Mouse (Mus musculus) embryonic facial prominence, embryonic 12.5 days (tissue): ENCODE results near the gene Erp27. TPM values are rescaled to one million over a fixed set of nuclear protein-coding genes. Genes with fewer than 3 reads are reported as not detected.

Source experiments
- ATAC-seq: fragments of 200-750 bp; cut with Nextera tagmentation; 2 replicates; pipeline ENCODE4 v1.8.0; 2017; ENCODE audit not compliant: insufficient number of reproducible peaks, insufficient read depth, low FRiP score, low TSS enrichment
- H3K27ac ChIP-seq: fragments of 300-500 bp; sonication (generic); 2 replicates; pipeline ENCODE4 v1.5.1; 2016; ENCODE audit warnings: mild to moderate bottlenecking
- H3K27me3 ChIP-seq: fragments of 300-500 bp; sonication (generic); 2 replicates; pipeline ENCODE4 v1.6.1; 2016; ENCODE audit warnings: mild to moderate bottlenecking, moderate library complexity
- H3K36me3 ChIP-seq: fragments of 300-500 bp; sonication (generic); 2 replicates; pipeline ENCODE4 v1.6.1; 2016; ENCODE audit warnings: mild to moderate bottlenecking
- H3K4me1 ChIP-seq: fragments of 300-500 bp; sonication (generic); 2 replicates; pipeline ENCODE4 v1.6.1; 2016
- H3K4me2 ChIP-seq: fragments of 300-500 bp; sonication (generic); replicated peaks from 2 replicates; pipeline ENCODE4 v1.6.1; 2016; ENCODE audit warnings: mild to moderate bottlenecking, moderate library complexity
- H3K4me3 ChIP-seq: fragments of 300-500 bp; sonication (generic); 2 replicates; pipeline ENCODE4 v1.5.1; 2016; ENCODE audit warnings: mild to moderate bottlenecking
- H3K9ac ChIP-seq: fragments of 300-500 bp; sonication (generic); 2 replicates; pipeline ENCODE4 v1.6.1; 2016; ENCODE audit warnings: mild to moderate bottlenecking, moderate library complexity
- H3K9me3 ChIP-seq: fragments of 300-500 bp; sonication (generic); 2 replicates; pipeline ENCODE4 v1.6.1; 2016; ENCODE audit warnings: mild to moderate bottlenecking, moderate library complexity
- WGBS: fragments of 180-500 bp; shearing (Covaris S2); methylation state at CpG from one replicate; pipeline ENCODE4 v1.1.7; 2016; 5-methylcytosine and 5-hydroxymethylcytosine counted together
- polyA plus RNA-seq: library from polyadenylated mRNA; unstranded; fragments of >200 nt; fragmentation: Nextera tagmentation; extraction: Ambion mirVana; gene quantifications from 2 replicates; pipeline ENCODE4 v1.2.1, GENCODE M21; 2016

Gene Erp27
- polyA plus RNA-seq, 1 experiment from 2014 or later, result 0.19 TPM

- Histone ChIP-seq H3K27me3 (no peaks in the 10 kb centered on the region), H3K4me2 (no peak overlapping the region), H3K27ac (no peak overlapping the region), H3K9ac (no peak overlapping the region), H3K4me1 (0 out of 2 replicates have a peak, but pooled peaks cover 4% of the 10 kb centered on the region), H3K36me3 (no peaks in the 10 kb centered on the region), H3K9me3 (no peaks in the 10 kb centered on the region), H3K4me3 (no peak overlapping the region)
- no peak for ATAC-seq
- WGBS, result 91% methylated on average over 6 of the region's 6 CpGs
Measured at GRCm38 (mm10) chr6:136883961-136884360, 38.0 kb downstream of the Erp27 start.

DNA sequence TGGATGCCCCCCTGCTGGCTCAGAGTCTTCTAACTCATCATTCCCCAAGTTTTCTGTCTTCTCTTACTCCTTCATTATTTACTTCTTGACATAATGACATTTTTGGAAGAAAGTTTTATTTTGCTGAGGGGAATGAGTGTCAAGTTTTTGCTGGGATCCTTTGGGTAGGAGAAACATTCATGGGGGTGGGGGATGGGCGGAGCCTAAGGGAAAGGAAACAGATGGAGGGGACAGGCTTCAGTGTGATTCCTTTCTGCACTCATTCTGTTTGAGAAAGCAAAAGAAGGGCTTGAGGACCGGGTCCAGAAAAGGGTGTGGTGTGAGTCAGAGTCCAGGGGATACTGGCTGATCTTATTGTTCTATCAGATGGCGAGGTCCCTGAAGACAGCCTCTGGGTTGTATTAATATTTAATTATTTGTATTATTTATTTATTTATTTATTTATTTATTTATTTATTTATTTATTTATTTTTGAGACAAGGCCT, 38.5 kb downstream of the Erp27 start:
- Histone ChIP-seq H3K36me3 (no peaks in the 10 kb centered on the region), H3K27me3 (no peaks in the 10 kb centered on the region), H3K27ac (no peak overlapping the region), H3K4me2 (no peak overlapping the region), H3K9ac (no peak overlapping the region), H3K4me1 (0 out of 2 replicates have a peak, but pooled peaks cover 4% of the 10 kb centered on the region), H3K9me3 (no peaks in the 10 kb centered on the region), H3K4me3 (no peak overlapping the region)
- 71% methylated on average over 3 of the region's 3 CpGs for WGBS
- no peak for ATAC-seq

DNA sequence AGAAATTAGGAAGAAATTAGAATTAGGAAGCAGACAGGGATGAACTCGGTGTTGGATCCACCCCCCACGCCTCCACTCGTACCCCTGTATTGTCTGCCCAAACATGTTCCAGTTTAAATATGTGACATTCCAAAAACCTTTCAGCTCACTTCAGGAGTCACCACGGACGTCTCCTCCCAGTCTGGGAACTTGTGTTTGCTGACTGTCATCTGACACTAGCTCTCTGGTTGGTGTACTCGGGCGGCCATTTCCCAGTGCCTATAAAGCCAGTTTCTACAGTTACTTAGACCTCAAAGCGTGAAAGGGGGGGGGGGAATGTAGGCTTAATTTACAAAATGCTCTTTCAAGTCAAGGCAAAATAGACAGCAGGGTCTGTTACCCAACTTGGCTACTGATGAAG, 40.3 kb downstream of the Erp27 start:
- Histone ChIP-seq H3K36me3 (no peaks in the 10 kb centered on the region), H3K27me3 (no peaks in the 10 kb centered on the region), H3K27ac (0 out of 2 replicates have a peak overlapping the region, but pooled peaks have one; percentile 11), H3K9me3 (no peaks in the 10 kb centered on the region), H3K4me1 (0 out of 2 replicates have a peak, but pooled peaks cover 4% of the 10 kb centered on the region), H3K4me2 (no peak overlapping the region), H3K4me3 (no peak overlapping the region), H3K9ac (no peak overlapping the region)
- 45% methylated on average over 8 of the region's 8 CpGs for whole genome bisulfite sequencing
- no peak for ATAC-seq

DNA sequence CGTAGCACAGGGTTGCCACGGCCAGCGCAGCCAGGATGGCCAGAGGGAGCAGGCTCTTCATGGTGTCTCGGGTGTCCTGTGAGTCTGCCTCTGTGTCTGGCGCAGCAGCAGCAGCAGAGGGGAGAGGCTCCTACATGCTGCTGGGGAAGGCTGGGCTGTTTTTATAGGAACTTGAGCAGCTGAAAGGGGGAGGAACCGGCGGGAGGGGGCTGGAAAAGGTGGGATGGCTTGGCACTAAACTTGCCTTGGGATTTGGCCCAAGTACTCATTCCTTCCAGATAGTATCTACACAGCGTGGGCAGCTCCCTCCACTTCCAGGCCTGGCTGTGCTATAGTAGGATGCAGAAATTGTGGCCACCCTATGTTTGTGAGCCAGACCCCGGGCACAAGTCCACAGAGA, 46.3 kb downstream of the Erp27 start, which contains the start of gene Mgp:
Mgp (minus strand) TSS at position 154 of the 400 bp plus-strand sequence.
- Histone ChIP-seq H3K9ac (peak within 1 kb of the TSS; percentile 31; the same call in 1 of the 2 replicates), H3K4me1 (peaks cover 17% of the 10 kb centered on the region), H3K36me3 (no peaks in the 10 kb centered on the region), H3K27ac (peak within 1 kb of the TSS; percentile 58), H3K4me3 (peak within 1 kb of the TSS; percentile 21), H3K27me3 (no peaks in the 10 kb centered on the region), H3K4me2 (peak within 1 kb of the TSS; percentile 32), H3K9me3 (no peaks in the 10 kb centered on the region)
- ATAC-seq, result peak; percentile 74; the same call in 1 of the 2 replicates
- WGBS, result 22% methylated on average over 9 of the region's 9 CpGs

DNA sequence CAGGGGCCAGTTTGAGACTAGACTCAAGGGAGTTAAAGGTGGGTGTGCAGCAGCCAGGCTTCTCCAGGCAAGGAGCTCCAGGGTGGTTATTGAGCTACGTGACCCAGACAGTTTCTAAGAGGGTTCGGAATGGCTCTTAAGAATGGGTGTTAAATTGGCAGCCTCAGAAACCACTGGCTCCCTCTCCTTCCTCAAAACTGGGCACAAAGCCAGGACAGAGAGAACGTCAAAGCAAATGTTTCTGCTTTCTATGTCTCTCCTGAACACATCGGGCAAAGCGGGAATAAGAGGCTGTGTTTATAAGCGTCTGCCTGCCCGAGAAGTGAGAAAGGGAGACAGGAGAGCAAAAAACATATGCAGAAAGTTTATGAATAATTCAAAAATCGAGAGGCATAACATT, 47.4 kb downstream of the Erp27 start:
- H3K4me1 ChIP-seq, result peaks cover 17% of the 10 kb centered on the region
- peak overlapping the region; percentile 29 for H3K4me2 ChIP-seq
- ATAC-seq, result no peak
- H3K9me3 ChIP-seq, result no peaks in the 10 kb centered on the region
- peak overlapping the region; percentile 57; the same call in 1 of the 2 replicates for H3K27ac ChIP-seq
- no peak overlapping the region for H3K9ac ChIP-seq
- H3K4me3 ChIP-seq, result no peak overlapping the region
- no peaks in the 10 kb centered on the region for H3K27me3 ChIP-seq
- H3K36me3 ChIP-seq, result no peaks in the 10 kb centered on the region
- WGBS, result 35% methylated on average over 8 of the region's 8 CpGs

DNA sequence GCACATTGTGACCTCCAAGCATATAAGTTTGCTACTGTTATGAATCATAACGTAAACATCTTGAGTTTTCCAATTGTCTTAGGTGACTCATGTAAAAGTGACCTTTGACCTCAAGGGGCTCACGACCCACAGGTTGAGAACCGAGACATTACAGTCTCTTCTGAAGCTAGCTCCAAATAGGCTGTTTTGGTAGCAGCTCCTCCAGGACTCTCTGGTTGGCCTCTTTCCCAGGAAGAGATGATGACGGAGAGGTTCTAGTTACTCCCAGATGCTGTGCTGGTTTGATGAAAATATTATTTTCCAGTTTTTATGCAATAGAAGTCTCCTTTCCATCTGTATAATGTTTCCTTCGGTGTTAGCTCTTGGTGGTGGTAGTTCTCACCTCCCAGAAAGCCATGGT, 53.1 kb downstream of the Erp27 start:
- 79% methylated on average over 5 of the region's 5 CpGs for WGBS
- Histone ChIP-seq H3K27me3 (no peaks in the 10 kb centered on the region), H3K36me3 (no peaks in the 10 kb centered on the region), H3K9me3 (no peaks in the 10 kb centered on the region), H3K4me2 (no peak overlapping the region), H3K4me1 (peaks cover 3% of the 10 kb centered on the region; the same call in 1 of the 2 replicates), H3K9ac (no peak overlapping the region), H3K27ac (no peak overlapping the region), H3K4me3 (no peak overlapping the region)
- no peak for ATAC-seq

DNA sequence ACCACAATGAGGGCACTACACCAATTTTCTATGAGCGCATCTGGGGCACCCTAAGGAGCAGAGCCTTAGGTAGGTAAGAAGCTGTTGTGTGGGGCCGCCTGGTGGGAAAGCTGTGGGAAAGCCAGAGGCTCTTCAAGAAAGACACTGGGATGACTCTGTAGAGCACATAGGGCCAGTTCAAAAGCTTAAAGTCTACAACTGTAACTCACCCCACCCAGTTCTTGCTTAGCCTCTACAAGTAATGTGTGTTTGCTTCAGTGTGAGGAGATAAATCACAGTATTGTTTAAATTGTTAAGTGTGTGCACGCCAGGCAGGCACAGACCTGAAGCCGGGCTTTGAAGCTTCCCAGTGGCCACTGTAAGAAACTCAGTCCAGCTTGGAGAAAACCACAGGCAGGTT, 55.8 kb downstream of the Erp27 start:
- Histone ChIP-seq H3K27ac (no peak overlapping the region), H3K4me1 (no peaks in the 10 kb centered on the region; the same call in 1 of the 2 replicates), H3K9me3 (no peaks in the 10 kb centered on the region), H3K36me3 (no peaks in the 10 kb centered on the region), H3K4me3 (no peak overlapping the region), H3K9ac (no peak overlapping the region), H3K4me2 (no peak overlapping the region), H3K27me3 (no peaks in the 10 kb centered on the region)
- ATAC-seq, result no peak
- WGBS, result 83% methylated on average over 4 of the region's 4 CpGs

DNA sequence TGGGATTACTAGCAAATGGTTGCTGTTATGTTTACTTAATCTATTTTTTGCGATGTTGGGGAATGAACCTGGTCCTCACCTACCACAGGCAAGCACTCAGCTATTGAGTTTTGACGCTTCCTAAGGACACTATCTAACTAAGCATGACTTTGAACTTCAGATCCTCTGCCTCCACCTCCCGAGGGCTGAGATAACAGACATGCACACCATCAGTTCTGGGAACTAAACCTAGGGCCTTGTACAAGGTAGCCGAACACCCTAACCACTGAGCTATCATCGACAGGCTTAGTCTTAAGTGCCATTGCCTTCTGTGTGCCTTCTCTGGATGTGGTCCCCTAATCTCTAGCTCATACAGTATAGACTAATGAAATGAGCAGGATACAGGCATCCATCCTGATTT, 56.6 kb downstream of the Erp27 start:
- no peak overlapping the region for H3K4me2 ChIP-seq
- no peak overlapping the region for H3K27ac ChIP-seq
- no peaks in the 10 kb centered on the region for H3K9me3 ChIP-seq
- H3K4me1 ChIP-seq, result no peaks in the 10 kb centered on the region; the same call in 1 of the 2 replicates
- 92% methylated on average over 5 of the region's 5 CpGs for WGBS
- no peak overlapping the region for H3K9ac ChIP-seq
- H3K4me3 ChIP-seq, result no peak overlapping the region
- H3K27me3 ChIP-seq, result no peaks in the 10 kb centered on the region
- no peak for ATAC-seq
- H3K36me3 ChIP-seq, result no peaks in the 10 kb centered on the region

DNA sequence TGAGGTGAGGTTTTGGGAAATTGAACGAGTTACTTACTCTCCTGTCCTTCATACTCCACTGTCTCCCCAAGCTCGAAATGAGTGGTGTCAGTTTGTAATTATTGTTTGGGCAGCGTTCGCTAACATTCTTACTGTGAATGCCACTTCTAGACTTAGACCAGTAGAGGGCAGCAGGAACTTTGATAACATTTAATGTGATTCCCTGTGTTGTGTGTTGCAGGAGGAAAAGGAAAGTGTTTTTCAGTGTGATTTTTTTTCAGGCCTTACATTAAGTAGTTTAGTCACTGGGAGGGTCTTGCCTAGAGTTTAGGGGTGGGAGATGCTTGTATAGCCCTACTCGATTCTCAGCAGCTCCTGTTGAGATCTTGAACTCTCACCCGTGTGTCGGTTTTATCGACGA, 61.0 kb downstream of the Erp27 start:
- H3K4me2 ChIP-seq, result no peak overlapping the region
- H3K9ac ChIP-seq, result no peak overlapping the region
- ATAC-seq, result no peak
- peaks cover 19% of the 10 kb centered on the region for H3K4me1 ChIP-seq
- H3K9me3 ChIP-seq, result no peaks in the 10 kb centered on the region
- H3K4me3 ChIP-seq, result no peak overlapping the region
- 53% methylated on average over 9 of the region's 9 CpGs for WGBS
- no peak overlapping the region for H3K27ac ChIP-seq
- H3K27me3 ChIP-seq, result no peaks in the 10 kb centered on the region
- H3K36me3 ChIP-seq, result no peaks in the 10 kb centered on the region

DNA sequence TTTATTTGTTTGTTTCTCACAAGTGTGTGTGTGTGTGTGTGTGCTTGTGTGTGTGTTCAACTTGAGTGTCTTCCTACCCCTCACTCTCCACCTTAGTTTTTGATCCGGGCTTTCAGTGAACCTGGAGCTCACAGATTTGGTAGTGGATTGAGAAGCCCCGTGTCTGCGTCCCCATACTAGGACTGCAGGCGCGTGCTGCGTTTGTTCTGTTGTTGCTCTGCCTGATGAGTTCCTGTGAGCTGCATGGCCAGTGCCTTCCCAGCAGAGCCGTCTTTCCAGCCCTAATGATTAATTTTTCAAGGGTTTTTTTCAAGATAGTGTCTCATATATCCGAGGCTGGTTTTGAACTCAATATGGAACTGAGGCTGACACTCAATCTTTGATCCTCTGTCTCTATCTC, 63.6 kb downstream of the Erp27 start:
- Histone ChIP-seq H3K4me3 (no peak overlapping the region), H3K4me1 (peaks cover 21% of the 10 kb centered on the region), H3K9ac (no peak overlapping the region), H3K9me3 (no peaks in the 10 kb centered on the region), H3K27ac (no peak overlapping the region), H3K4me2 (no peak overlapping the region), H3K27me3 (no peaks in the 10 kb centered on the region), H3K36me3 (no peaks in the 10 kb centered on the region)
- no peak for ATAC-seq
- WGBS, result 70% methylated on average over 8 of the region's 8 CpGs

GRCm38 (mm10) chr6:136857873-136858260, 64.1 kb downstream of the Erp27 start:
- ATAC-seq, result no peak
- 21% methylated on average over 11 of the region's 11 CpGs for WGBS
- H3K27ac ChIP-seq, result peak overlapping the region; percentile 72
- peak overlapping the region; percentile 22 for H3K4me2 ChIP-seq
- H3K9ac ChIP-seq, result no peak overlapping the region
- no peaks in the 10 kb centered on the region for H3K9me3 ChIP-seq
- no peak overlapping the region for H3K4me3 ChIP-seq
- H3K4me1 ChIP-seq, result peaks cover 25% of the 10 kb centered on the region
- no peaks in the 10 kb centered on the region for H3K27me3 ChIP-seq
- no peaks in the 10 kb centered on the region for H3K36me3 ChIP-seq
